In genomic region chr5:134678031-134678430, GRCm38 (mm10) we compare ENCODE assay signal across 7 mouse cellular contexts. TPM values are rescaled to one million over a fixed set of nuclear protein-coding genes. Genes with fewer than 3 reads are reported as not detected.
DNase-seq lines count a peak whose midpoint lies in the region; ATAC-seq lines count a peak whose summit lies in the region.

No protein-coding gene starts in this region.

- no peaks in the 10 kb centered on the region for H3K27me3 ChIP-seq in liver, embryonic 15.5 days
- no peaks in the 10 kb centered on the region for H3K27me3 ChIP-seq in splenic B cell, adult 2 months (ENCODE audit: control insufficient read depth, insufficient read depth, low read length, poor library complexity, severe bottlenecking)

- no peaks in the 10 kb centered on the region for H3K36me3 ChIP-seq in liver, embryonic 15.5 days (replicated peaks)
- H3K36me3 ChIP-seq in splenic B cell, adult 2 months (ENCODE audit: control insufficient read depth, insufficient read depth, low read length, poor library complexity, severe bottlenecking): no peaks in the 10 kb centered on the region

- peak; percentile 87 for ATAC-seq in granulocyte monocyte progenitor cell, adult 5-6 weeks (replicated peaks; ENCODE audit: poor library complexity, severe bottlenecking)
- ATAC-seq in liver, embryonic 15.5 days (ENCODE audit: insufficient read depth): no peak
- no peak for ATAC-seq in cerebellum, adult (ENCODE audit: insufficient number of reproducible peaks, low FRiP score, low TSS enrichment)

- H3K9me3 ChIP-seq in liver, embryonic 15.5 days (replicated peaks): no peaks in the 10 kb centered on the region

- DNase-seq in spleen, adult 18-20 months: peak; percentile 21 to 33
- DNase-seq in spleen, adult 12 weeks (ENCODE audit: low spot score): no peak
- DNase-seq in splenic B cell, adult 2 months (ENCODE audit: low read depth, low spot score): peak; percentile 50
- no peak for DNase-seq in urinary bladder, adult 18-20 months (ENCODE audit: low spot score in 2 of 2)

- peaks cover 54% of the 10 kb centered on the region for H3K4me1 ChIP-seq in liver, embryonic 15.5 days (replicated peaks)

- no peak overlapping the region for H3K27ac ChIP-seq in liver, embryonic 15.5 days (replicated peaks)

- peak overlapping the region; percentile 30; the same call in 1 of the 2 replicates for H3K4me2 ChIP-seq in liver, embryonic 15.5 days

- 0 out of 2 replicates have a peak overlapping the region, but pooled peaks have one; percentile 24 for H3K4me3 ChIP-seq in liver, embryonic 15.5 days (replicated peaks)

- 37% methylated on average over 3 of the region's 3 CpGs for WGBS in liver, embryonic 15.5 days (ENCODE audit: insufficient replicate concordance)

- no peak overlapping the region for H3K9ac ChIP-seq in liver, embryonic 15.5 days

RNA-seq across cellular contexts. Expression of gene Limk1, which starts 10.4 kb away (rescaled TPM):
- 30.6 and 30.9 TPM in 2 replicates for total RNA-seq in granulocyte monocyte progenitor cell, adult 5-6 weeks (2014; fragmentation: Nextera tagmentation)
- total RNA-seq in granulocyte monocyte progenitor cell, adult 5-6 weeks (2017): 11.4 and 13.6 TPM in 2 replicates
- 0.81 and 1.1 TPM in 2 replicates for polyA plus RNA-seq in liver, embryonic 15.5 days (2015; fragmentation: Nextera tagmentation; extraction: Ambion mirVana)

RNA-seq across cellular contexts. Expression of gene Eif4h, which starts 38.7 kb away (rescaled TPM):
- total RNA-seq in granulocyte monocyte progenitor cell, adult 5-6 weeks (2014; fragmentation: Nextera tagmentation): 226 and 246 TPM in 2 replicates
- 252 and 300 TPM in 2 replicates for total RNA-seq in granulocyte monocyte progenitor cell, adult 5-6 weeks (2017)
- polyA plus RNA-seq in liver, embryonic 15.5 days (2015; fragmentation: Nextera tagmentation; extraction: Ambion mirVana): 171 and 194 TPM in 2 replicates

Comparison
In these comparisons a context has a peak if more than half of its experiments do, and no peak if none do; other contexts are left out.
1. DNase-seq: peak in spleen, adult 18-20 months (2 of 2) and splenic B cell, adult 2 months (single experiment); none in spleen, adult 12 weeks (single experiment) and urinary bladder, adult 18-20 months (0 of 2).